Mouse (Mus musculus) naive thymus-derived CD4-positive, alpha-beta T cell, adult 2 months (primary cell): ENCODE measurements around the gene 4930522H14Rik.

Experiments
- DNase-seq: peaks from one replicate; pipeline ENCODE4 v3.0.0-alpha.2; 2011; ENCODE audit warnings: low read depth

Gene 4930522H14Rik

DNA sequence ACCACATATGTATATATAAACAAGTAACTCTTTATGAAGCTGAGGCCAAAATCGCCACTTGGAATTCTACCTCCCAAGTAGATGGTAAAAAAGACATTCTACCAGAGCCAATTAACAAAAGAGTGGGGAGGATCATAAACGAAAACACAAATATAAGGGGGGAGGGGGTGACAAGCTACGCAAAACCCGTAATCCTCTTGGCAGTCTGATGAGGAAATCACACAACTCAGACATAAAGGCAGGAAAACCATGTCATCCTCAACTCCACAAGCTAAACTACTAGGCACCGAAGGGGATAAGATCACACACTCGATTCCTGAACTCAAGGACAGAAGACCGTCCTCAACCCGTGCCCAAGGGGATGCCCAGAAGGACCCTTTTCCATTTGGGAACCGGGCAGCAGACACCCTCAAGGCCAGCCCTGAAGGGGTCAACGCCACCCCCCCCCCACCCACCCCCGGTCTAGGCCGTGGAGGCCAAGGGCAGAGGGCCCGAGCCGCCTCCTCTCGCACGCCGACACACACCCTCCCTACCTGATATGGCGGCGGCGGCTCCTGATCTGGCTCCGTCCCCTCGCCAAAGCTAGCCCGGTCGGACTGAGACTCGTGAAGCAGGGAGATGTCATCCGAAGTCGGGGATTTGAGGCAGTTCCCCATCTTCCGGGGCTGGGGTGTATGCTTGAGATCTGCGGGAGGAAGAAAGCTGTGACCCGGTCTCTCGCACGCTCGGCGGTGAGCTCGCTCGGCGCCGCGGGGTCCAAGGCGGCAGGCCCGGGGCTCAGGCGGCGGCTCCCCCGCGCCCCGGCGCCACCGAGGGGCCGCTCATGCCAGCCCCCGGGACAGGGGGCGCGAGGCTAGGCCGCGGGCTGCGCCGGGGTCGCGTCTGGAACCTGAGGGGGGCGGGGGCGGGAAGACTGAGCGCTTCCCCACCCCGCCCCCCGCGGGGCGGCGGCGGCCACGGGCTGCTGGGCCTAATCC, 55.2 kb downstream of the 4930522H14Rik start:
- peak; percentile 61 for DNase-seq

DNA sequence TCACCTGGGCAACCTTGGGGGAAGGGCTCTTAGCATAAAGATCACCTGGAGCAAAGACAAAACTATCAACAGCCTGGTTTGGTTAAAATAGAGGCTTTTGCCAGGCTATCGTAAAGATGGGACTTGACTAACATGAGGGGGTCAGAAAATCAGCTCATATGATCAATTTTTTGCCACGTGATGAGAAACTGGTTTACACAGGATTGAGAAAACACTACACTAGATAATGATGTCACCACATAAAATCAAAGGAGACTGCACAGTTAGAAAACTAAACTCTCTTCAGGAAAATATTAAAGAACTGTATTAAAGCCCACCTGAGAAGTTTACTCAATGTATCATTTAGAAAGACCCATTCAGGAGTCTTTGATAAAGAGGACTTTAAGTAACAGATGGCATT, 56.0 kb downstream of the 4930522H14Rik start:
- peak; percentile 4 for DNase-seq

DNA sequence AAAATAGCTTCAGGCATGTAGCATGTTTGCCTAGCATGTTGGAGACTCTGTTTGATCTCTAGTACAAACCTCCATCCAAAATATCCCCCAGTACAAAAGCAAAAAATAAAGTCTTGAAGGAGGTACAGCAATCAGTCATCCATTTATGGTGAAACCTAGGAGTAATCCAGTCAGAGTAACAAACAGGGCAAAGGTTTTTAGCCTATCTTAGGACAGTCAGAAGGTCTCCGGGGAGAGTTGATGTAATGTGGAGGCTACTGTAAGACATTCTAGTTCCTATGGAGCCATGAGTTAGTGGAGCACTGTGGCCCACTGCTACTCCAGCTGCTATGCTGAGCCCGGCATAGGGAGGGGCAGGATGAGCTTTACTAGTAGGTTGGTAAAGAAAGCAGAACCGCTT, 58.5 kb downstream of the 4930522H14Rik start:
- no peak for DNase-seq

GRCm38 (mm10) chr4:109471606-109472005, 59.5 kb downstream of the 4930522H14Rik start:
- DNase-seq, result no peak

- DNase-seq, result no peak
Observed at GRCm38 (mm10) chr4:109467687-109468086, 63.4 kb downstream of the 4930522H14Rik start.

DNA sequence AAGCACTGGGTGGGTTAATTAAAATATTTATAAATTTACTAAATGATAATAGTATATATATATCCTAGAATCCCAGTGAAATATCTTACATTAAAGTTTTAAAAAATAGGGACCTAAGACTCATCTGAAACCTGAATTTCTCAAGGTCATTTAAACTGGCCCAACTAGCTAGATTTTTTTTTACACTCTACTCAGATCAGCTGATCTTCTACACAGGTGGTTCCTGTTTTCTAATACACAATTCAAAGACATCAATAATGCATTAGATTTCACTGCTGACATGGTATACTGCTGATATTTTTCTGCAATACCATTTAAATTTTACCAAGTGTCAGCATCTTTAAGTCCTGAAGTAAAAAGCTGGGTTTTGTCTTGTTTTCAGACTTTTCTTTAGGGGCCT, 67.2 kb downstream of the 4930522H14Rik start:
- DNase-seq, result no peak

GRCm38 (mm10) chr4:109460421-109461179, 70.5 kb downstream of the 4930522H14Rik start:
- DNase-seq, result no peak

DNA sequence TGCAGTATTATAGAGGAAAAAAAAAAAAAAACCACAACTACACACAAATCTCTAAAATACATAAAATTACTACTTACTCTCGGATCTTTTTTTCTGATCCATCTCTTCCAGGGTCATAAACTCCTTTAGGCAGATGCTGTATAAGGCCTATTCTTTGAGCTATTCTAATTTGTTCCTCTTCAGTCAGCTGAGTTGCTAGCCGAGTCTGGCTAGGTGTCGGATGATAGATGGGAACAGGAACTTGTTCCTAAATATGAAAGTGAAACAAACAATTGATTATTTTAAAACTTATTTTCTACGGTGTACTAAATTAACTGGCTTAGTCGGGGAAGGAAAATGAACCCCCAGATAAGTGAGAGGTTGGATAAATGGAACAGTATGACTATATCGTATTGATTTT, 74.3 kb downstream of the 4930522H14Rik start:
- DNase-seq, result no peak
